Mouse (Mus musculus) cerebellum, postnatal 10 days (tissue): ENCODE results near the gene Cdc42ep1.
"Not testable (repeated sequence)": the region's sequence is repeated elsewhere in the genome, so short reads cannot be mapped to it uniquely, and the experiment has no call there.

Source experiments
- DNase-seq, 2 experiments: peaks; one replicate each; pipeline ENCODE4 v3.0.0; 2021; ENCODE audit warnings: mixed read lengths in 2 of 2

Cdc42ep1 gene

GRCm38 (mm10) chr15:78830742-78831719, 11.4 kb upstream of the Cdc42ep1 start:
- DNase-seq: no peak

GRCm38 (mm10) chr15:78831720-78832657, 10.4 kb upstream of the Cdc42ep1 start:
- DNase-seq: no peak

DNA sequence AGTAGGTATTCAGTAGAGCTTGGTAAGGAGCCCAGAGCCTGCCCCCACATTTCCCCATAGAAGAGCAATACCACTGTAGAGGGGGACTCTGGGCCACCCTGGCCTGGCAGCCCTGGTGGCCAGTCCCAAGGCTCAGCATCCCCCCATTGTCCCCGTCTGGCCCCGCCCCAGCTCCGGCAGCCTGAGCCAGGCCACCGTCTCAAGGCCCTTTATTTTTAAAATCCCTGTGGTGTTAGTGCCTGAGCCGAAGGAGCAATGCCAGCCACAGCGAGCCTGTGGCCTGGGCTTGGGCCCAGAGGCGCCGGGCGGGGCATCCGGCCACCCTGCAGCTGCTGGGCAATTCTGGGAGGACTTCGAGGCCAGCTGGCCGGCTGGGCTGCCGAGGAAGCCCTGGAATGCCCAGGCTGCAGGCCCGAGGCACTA, 9.7 kb upstream of the Cdc42ep1 start:
- DNase-seq: peak; percentile 81 to 87

DNA sequence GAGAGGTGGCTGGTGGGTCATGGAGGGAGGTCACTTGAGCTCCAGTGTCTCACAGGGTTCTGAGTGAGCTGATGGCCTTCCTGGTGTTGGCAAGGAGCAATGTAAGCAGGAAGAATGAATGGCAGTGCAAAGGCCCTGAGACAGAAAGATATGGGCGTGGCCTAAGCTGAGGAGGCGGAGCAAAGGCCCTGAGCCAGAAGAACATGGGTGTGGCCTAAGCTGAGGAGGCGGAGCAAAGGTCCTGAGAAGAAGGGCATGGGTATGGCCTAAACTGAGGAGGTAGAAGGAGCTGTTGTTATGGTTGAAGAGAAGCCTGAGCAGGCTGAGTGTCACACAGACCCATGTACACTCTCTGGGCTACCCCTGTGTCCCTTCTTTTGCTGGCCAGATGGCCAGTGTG, 8.8 kb upstream of the Cdc42ep1 start:
- DNase-seq: no peak

DNA sequence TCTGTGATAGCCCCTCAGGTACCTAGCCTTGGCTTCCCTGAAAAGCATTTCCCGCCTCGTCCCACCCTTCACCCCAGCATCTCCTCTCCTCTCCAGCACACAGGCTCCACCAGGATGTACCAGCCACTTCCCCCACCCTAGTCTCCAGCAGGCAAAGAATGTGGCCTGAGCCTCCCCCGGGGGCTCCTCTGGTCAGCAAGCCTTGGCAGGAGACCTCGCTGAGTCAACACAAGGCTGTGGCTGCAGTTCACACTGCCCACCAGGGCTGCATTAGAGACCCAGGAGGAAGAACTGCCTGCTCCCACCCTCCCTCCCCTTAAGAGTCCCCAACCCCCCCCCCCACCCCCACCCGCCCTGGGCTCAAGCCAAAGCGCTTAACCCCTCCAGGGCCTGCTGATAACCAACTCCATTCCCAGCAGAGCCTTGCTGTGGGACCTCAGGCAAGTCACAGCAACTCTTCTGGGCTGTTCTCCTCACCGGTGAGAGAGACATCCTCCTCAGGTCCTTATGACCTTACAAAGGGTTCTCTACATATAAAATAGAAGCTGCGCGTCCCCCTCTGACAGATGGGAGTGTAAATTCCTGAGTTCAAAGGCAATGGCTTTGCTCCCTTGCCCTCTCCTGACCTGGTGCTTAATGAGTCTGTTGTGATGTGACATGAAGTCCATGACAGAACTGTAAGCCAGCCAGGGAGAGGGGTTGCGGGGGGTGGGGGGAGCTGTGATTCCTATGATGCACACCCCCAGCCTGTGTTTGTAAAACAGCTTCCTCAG, 8.0 kb upstream of the Cdc42ep1 start:
- peak in 1 of 2 experiments; percentile 36 for DNase-seq

DNA sequence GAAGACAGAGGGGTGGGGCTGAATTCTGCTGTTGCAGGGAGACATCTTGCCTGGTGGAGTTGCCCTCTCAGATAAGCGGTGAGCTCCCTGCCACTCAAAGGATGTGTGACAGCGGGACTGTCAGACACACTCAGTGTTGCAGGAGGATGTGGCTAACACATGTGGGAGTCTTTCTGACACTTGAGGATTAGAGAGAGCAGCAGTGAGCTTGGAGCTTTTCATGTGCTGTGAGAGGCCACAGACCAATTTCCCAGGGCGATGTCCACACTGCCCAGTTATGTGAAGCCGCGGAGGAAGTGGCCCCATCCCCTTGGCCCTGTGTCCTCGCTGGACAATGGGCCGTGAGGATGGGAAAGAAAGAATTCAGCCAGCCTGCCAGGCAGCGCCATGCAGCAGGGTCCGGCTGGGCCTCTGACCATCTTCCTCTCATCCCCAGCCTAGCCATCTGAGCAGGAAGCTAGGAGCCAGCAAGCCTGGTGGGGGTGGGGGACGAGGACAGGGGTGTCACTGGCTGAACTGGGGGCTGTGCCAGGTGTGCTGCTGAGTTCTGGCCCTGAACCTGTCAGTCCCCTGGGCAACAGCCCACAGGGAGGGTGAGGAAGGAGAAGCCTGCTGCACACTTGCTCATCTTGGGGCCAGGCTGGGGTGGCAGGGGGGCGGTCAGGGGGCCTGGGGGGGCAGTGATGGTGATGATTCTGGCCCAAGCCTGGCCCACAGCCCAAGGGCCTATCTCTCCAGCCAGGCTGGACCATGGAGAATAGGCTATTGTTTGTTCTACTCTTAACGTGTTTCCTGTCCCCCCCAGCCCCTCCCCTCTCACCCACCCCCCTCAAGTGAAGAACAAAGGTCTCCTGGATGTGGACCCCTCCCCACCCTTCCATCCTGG, 7.0 kb upstream of the Cdc42ep1 start:
- peak; percentile 74 to 86 for DNase-seq

DNA sequence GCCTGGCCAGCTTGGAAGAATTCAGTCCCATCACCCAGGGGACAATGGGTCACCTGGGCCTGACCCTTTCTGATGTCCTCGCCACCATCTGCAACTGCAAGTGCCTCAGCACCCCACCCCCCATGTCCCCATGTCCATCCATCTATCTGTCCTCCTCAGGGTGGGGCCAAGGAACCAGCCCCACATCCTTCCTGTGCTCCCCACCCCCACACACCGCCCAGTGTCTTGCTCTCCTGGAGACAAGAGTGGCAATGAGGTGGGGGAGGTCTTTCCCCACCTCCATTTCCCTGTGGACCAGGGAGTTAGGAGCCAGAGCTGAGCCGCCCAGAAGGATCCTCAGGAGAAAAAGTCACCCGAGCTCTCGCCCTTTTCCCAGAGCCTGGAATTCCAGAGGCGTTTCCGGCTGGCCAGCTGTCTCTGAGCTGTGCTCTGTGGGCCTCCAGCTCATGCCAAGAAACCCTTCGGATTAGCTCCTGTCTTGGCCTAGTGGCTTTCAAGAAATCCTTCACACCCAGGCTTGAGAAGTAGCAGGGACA, 6.3 kb upstream of the Cdc42ep1 start:
- peak in 1 of 2 experiments; percentile 28 for DNase-seq

- DNase-seq: peak in 1 of 2 experiments; percentile 8
These were observed 2.7 kb upstream of the Cdc42ep1 start for GRCm38 (mm10) chr15:78839744-78840143.

GRCm38 (mm10) chr15:78840241-78840640, 2.2 kb upstream of the Cdc42ep1 start:
- DNase-seq: peak in 1 of 2 experiments; percentile 5

GRCm38 (mm10) chr15:78840751-78841150, 1.7 kb upstream of the Cdc42ep1 start:
- no peak for DNase-seq

- peak in 1 of 2 experiments; percentile 8 for DNase-seq
These were observed 1.1 kb upstream of the Cdc42ep1 start for GRCm38 (mm10) chr15:78841161-78841790.

- DNase-seq: no peak
These were observed 1.4 kb downstream of the Cdc42ep1 start for GRCm38 (mm10) chr15:78843581-78844469.

- no peak for DNase-seq
These were observed 2.4 kb downstream of the Cdc42ep1 start for GRCm38 (mm10) chr15:78844791-78845190.

- DNase-seq: no peak
These were observed 2.9 kb downstream of the Cdc42ep1 start for GRCm38 (mm10) chr15:78845321-78845720.

DNA sequence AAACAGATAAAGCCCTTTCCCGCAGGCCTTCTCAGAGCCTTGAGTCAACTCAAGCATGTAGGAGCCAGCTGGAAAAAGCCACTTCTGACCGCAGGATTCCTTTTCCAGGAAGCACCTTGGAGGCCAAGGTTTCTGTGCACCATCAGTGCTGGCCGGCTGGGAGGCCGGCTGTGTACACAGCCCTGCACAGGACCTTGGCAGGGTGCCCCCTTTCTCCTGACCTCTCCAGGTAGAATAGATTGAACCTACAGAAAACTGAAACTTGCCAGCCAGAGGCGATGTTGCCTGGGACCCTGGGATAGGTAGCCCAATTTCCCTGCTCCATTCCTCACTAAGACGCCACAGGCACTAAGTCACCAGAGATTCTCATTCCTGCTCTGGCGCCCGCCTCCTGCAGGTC, 3.4 kb downstream of the Cdc42ep1 start:
- peak in 1 of 2 experiments; percentile 43 for DNase-seq

- no peak for DNase-seq
These were observed 3.9 kb downstream of the Cdc42ep1 start for GRCm38 (mm10) chr15:78846352-78846751.

DNA sequence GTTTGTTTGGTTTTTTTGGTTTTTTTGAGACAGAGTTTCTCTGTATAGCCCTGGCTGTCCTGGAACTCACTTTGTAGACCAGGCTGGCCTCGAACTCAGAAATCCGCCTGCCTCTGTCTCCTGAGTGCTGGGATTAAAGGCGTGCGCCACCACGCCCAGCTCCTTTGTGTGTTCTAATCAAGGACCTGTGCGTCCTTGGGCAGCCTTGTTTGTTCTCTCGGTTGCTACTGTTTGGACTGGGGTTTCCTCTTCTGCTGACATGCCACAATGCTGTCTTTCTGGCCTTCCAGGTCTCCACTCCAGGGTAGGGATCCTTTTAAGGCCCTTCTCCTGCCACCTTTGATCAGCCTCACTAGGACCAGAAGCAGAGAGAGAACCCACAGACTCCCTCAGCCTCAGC, 4.4 kb downstream of the Cdc42ep1 start:
- DNase-seq: not testable (repeated sequence)

DNA sequence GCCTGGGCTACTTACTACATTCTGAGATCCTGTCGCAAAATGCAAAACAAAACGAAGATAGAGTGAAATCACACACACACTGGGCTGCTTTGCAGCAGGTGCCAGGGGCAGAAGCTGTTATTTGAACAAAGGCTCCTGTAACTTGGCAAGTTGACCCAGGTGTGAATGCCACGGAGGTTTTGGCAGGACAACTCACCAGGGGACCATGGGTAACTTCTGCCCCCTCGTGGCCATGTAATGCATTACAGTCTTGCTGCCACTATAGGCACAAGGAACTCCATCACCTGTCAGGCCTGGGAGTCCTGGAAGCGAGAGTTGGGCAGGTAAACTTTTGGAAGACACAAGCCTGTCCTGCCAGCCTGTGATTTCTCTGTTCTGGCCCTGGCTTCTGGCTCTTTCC, 6.0 kb downstream of the Cdc42ep1 start:
- peak; percentile 80 to 88 for DNase-seq

GRCm38 (mm10) chr15:78849485-78849884, 7.1 kb downstream of the Cdc42ep1 start:
- no peak for DNase-seq
